Mouse (Mus musculus): ENCODE results near the gene Fam160b1.

Gene Fam160b1

GRCm38 (mm10) chr19:57344678-57345077, 15.8 kb upstream of the Fam160b1 start:
- DNase-seq (ENCODE audit: low spot score in 2 of 2) = no peak

- DNase-seq (ENCODE audit: low spot score in 2 of 2) = no peak
These were observed 11.4 kb upstream of the Fam160b1 start for GRCm38 (mm10) chr19:57349096-57349495.

GRCm38 (mm10) chr19:57352337-57352935, 8.0 kb upstream of the Fam160b1 start:
- no peak for DNase-seq (ENCODE audit: low spot score in 2 of 2)

- no peak for DNase-seq (ENCODE audit: low spot score in 2 of 2)
These were observed 7.3 kb upstream of the Fam160b1 start for GRCm38 (mm10) chr19:57353228-57353627.

- DNase-seq (ENCODE audit: low spot score in 2 of 2) = no peak
These were observed 6.4 kb upstream of the Fam160b1 start for GRCm38 (mm10) chr19:57354050-57354449.

- no peak for DNase-seq (ENCODE audit: low spot score in 2 of 2)
These were observed 5.8 kb upstream of the Fam160b1 start for GRCm38 (mm10) chr19:57354715-57355114.

- DNase-seq (ENCODE audit: low spot score in 2 of 2) = no peak
These were observed 4.8 kb upstream of the Fam160b1 start for GRCm38 (mm10) chr19:57355451-57356251.

- DNase-seq (ENCODE audit: low spot score in 2 of 2) = no peak
These were observed 4.2 kb upstream of the Fam160b1 start for GRCm38 (mm10) chr19:57356273-57356672.

- DNase-seq (ENCODE audit: low spot score in 2 of 2) = no peak
These were observed 3.2 kb upstream of the Fam160b1 start for GRCm38 (mm10) chr19:57357244-57357643.

GRCm38 (mm10) chr19:57357811-57358210, 2.7 kb upstream of the Fam160b1 start:
- no peak for DNase-seq (ENCODE audit: low spot score in 2 of 2)

GRCm38 (mm10) chr19:57358322-57358721, 2.2 kb upstream of the Fam160b1 start:
- peak; percentile 51 to 63 for DNase-seq (ENCODE audit: low spot score in 2 of 2)

- DNase-seq (ENCODE audit: low spot score in 2 of 2) = no peak
These were observed 1.5 kb upstream of the Fam160b1 start for GRCm38 (mm10) chr19:57358836-57359598.

- DNase-seq (ENCODE audit: low spot score in 2 of 2) = no peak
These were observed 666 bp upstream of the Fam160b1 start for GRCm38 (mm10) chr19:57359701-57360326.

- DNase-seq (ENCODE audit: low spot score in 2 of 2) = peak; percentile 36 to 53
These were observed 855 bp downstream of the Fam160b1 start for GRCm38 (mm10) chr19:57361131-57361938.

GRCm38 (mm10) chr19:57361939-57362307, 1.4 kb downstream of the Fam160b1 start:
- DNase-seq (ENCODE audit: low spot score in 2 of 2) = no peak

- no peak for DNase-seq (ENCODE audit: low spot score in 2 of 2)
These were observed 2.1 kb downstream of the Fam160b1 start for GRCm38 (mm10) chr19:57362586-57362985.

GRCm38 (mm10) chr19:57363076-57363475, 2.6 kb downstream of the Fam160b1 start:
- DNase-seq (ENCODE audit: low spot score in 2 of 2) = no peak

GRCm38 (mm10) chr19:57363538-57363937, 3.1 kb downstream of the Fam160b1 start:
- DNase-seq (ENCODE audit: low spot score in 2 of 2) = no peak

GRCm38 (mm10) chr19:57364942-57365673, 4.6 kb downstream of the Fam160b1 start:
- DNase-seq (ENCODE audit: low spot score in 2 of 2) = no peak

GRCm38 (mm10) chr19:57366007-57366406, 5.5 kb downstream of the Fam160b1 start:
- DNase-seq (ENCODE audit: low spot score in 2 of 2) = no peak

- no peak for DNase-seq (ENCODE audit: low spot score in 2 of 2)
These were observed 6.1 kb downstream of the Fam160b1 start for GRCm38 (mm10) chr19:57366626-57367025.

Data from frontal cortex, postnatal 14 days (tissue).